Mouse (Mus musculus): ENCODE measurements around the gene Prdx2. TPM values are rescaled to one million over a fixed set of nuclear protein-coding genes. Genes with fewer than 3 reads are reported as not detected.
A peak's percentile ranks its signal among the peaks of the same experiment; 100 is the strongest.

Prdx2 gene
- polyA plus RNA-seq, 1 experiment = 183 TPM

DNA sequence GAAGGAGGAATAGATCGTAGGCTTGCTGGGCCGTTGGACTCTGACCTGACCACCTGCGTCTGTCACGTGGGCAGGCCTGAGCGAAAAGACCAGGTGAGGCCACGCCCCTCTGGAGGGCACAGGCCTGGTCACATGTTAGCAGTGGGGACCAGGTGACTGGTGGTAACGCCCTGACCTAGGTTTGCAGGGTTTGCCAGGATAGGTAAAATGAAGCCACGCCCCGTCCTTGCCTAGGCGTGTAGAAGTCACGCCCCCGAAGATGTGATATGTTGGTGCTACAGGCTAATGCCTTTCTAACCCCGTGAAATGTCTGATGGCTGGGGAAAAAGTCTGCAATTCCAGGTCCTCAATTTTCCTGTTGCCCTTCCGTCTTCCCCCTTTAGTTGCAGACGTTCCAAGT lies 21.4 kb downstream of the Prdx2 start:
- no peaks in the 10 kb centered on the region for H3K36me3 ChIP-seq (ENCODE audit: control insufficient read depth, insufficient read depth, low read length)
- TF ChIP-seq CTCF (IDR thresholded peaks at IDR 0.05; ENCODE audit: borderline replicate concordance, control insufficient read depth, extremely low read depth, insufficient read depth, low read length, poor library complexity) (no peak), POLR2A (IDR thresholded peaks at IDR 0.05; ENCODE audit: control insufficient read depth, extremely low read depth, insufficient read depth, low read length, poor library complexity) (no peak)
- 13% methylated on average over 15 of the region's 15 CpGs for WGBS
- H3K27ac ChIP-seq (ENCODE audit: control insufficient read depth, insufficient read depth, low read length) = no peak overlapping the region
- H3K4me1 ChIP-seq (replicated peaks; ENCODE audit: control insufficient read depth, insufficient read depth, low read length) = peaks cover 11% of the 10 kb centered on the region
- no peak for DNase-seq
- H3K27me3 ChIP-seq (ENCODE audit: control insufficient read depth, insufficient read depth, low read length) = no peaks in the 10 kb centered on the region
- peak overlapping the region; percentile 52 for H3K4me3 ChIP-seq (ENCODE audit: control insufficient read depth, insufficient read depth, low read length)

GRCm38 (mm10) chr8:84994375-84994774 lies 25.0 kb downstream of the Prdx2 start:
- H3K36me3 ChIP-seq (ENCODE audit: control insufficient read depth, insufficient read depth, low read length) = no peaks in the 10 kb centered on the region
- no peaks in the 10 kb centered on the region for H3K27me3 ChIP-seq (ENCODE audit: control insufficient read depth, insufficient read depth, low read length)
- H3K4me3 ChIP-seq (ENCODE audit: control insufficient read depth, insufficient read depth, low read length) = no peak overlapping the region
- peaks cover 11% of the 10 kb centered on the region for H3K4me1 ChIP-seq (replicated peaks; ENCODE audit: control insufficient read depth, insufficient read depth, low read length)
- DNase-seq = no peak
- 97% methylated on average over 9 of the region's 9 CpGs for WGBS
- H3K27ac ChIP-seq (ENCODE audit: control insufficient read depth, insufficient read depth, low read length) = no peak overlapping the region
- TF ChIP-seq POLR2A (IDR thresholded peaks at IDR 0.05; ENCODE audit: control insufficient read depth, extremely low read depth, insufficient read depth, low read length, poor library complexity) (no peak), CTCF (IDR thresholded peaks at IDR 0.05; ENCODE audit: borderline replicate concordance, control insufficient read depth, extremely low read depth, insufficient read depth, low read length, poor library complexity) (no peak)

- no peaks in the 10 kb centered on the region for H3K36me3 ChIP-seq (ENCODE audit: control insufficient read depth, insufficient read depth, low read length)
- no peaks in the 10 kb centered on the region for H3K27me3 ChIP-seq (ENCODE audit: control insufficient read depth, insufficient read depth, low read length)
- whole genome bisulfite sequencing = 91% methylated on average over 25 of the region's 25 CpGs
- no peak for TF ChIP-seq POLR2A (IDR thresholded peaks at IDR 0.05; ENCODE audit: control insufficient read depth, extremely low read depth, insufficient read depth, low read length, poor library complexity)
- TF ChIP-seq CTCF (IDR thresholded peaks at IDR 0.05; ENCODE audit: borderline replicate concordance, control insufficient read depth, extremely low read depth, insufficient read depth, low read length, poor library complexity) = no peak
- H3K27ac ChIP-seq (ENCODE audit: control insufficient read depth, insufficient read depth, low read length) = no peak overlapping the region
- no peak overlapping the region for H3K4me3 ChIP-seq (ENCODE audit: control insufficient read depth, insufficient read depth, low read length)
- DNase-seq = no peak
- H3K4me1 ChIP-seq (replicated peaks; ENCODE audit: control insufficient read depth, insufficient read depth, low read length) = peaks cover 9% of the 10 kb centered on the region
Measured at GRCm38 (mm10) chr8:84995680-84996079, 26.3 kb downstream of the Prdx2 start.

- 85% methylated on average over 5 of the region's 5 CpGs for WGBS
- no peaks in the 10 kb centered on the region for H3K36me3 ChIP-seq (ENCODE audit: control insufficient read depth, insufficient read depth, low read length)
- TF ChIP-seq POLR2A (IDR thresholded peaks at IDR 0.05; ENCODE audit: control insufficient read depth, extremely low read depth, insufficient read depth, low read length, poor library complexity) = no peak
- no peak for TF ChIP-seq CTCF (IDR thresholded peaks at IDR 0.05; ENCODE audit: borderline replicate concordance, control insufficient read depth, extremely low read depth, insufficient read depth, low read length, poor library complexity)
- H3K27ac ChIP-seq (ENCODE audit: control insufficient read depth, insufficient read depth, low read length) = no peak overlapping the region; the same call in 1 of the 2 replicates
- H3K4me1 ChIP-seq (replicated peaks; ENCODE audit: control insufficient read depth, insufficient read depth, low read length) = peaks cover 5% of the 10 kb centered on the region; the same call in 1 of the 2 replicates
- DNase-seq = no peak
- H3K4me3 ChIP-seq (ENCODE audit: control insufficient read depth, insufficient read depth, low read length) = no peak overlapping the region
- H3K27me3 ChIP-seq (ENCODE audit: control insufficient read depth, insufficient read depth, low read length) = no peaks in the 10 kb centered on the region
Measured at GRCm38 (mm10) chr8:84996978-84997377, 27.6 kb downstream of the Prdx2 start.

GRCm38 (mm10) chr8:84997649-84998295 lies 28.4 kb downstream of the Prdx2 start:
- WGBS = 2% methylated on average over 19 of the region's 19 CpGs
- Histone ChIP-seq H3K4me1 (replicated peaks; ENCODE audit: control insufficient read depth, insufficient read depth, low read length) (peaks cover 5% of the 10 kb centered on the region; the same call in 1 of the 2 replicates), H3K36me3 (ENCODE audit: control insufficient read depth, insufficient read depth, low read length) (no peaks in the 10 kb centered on the region), H3K27ac (ENCODE audit: control insufficient read depth, insufficient read depth, low read length) (no peak overlapping the region), H3K4me3 (ENCODE audit: control insufficient read depth, insufficient read depth, low read length) (no peak overlapping the region), H3K27me3 (ENCODE audit: control insufficient read depth, insufficient read depth, low read length) (no peaks in the 10 kb centered on the region)
- peak; percentile 94 for DNase-seq
- TF ChIP-seq CTCF (IDR thresholded peaks at IDR 0.05; ENCODE audit: borderline replicate concordance, control insufficient read depth, extremely low read depth, insufficient read depth, low read length, poor library complexity) (peak; percentile 97), POLR2A (IDR thresholded peaks at IDR 0.05; ENCODE audit: control insufficient read depth, extremely low read depth, insufficient read depth, low read length, poor library complexity) (no peak)

GRCm38 (mm10) chr8:85007686-85008085 lies 38.3 kb downstream of the Prdx2 start:
- no peaks in the 10 kb centered on the region for H3K36me3 ChIP-seq (ENCODE audit: control insufficient read depth, insufficient read depth, low read length)
- 32% methylated on average over 25 of the region's 25 CpGs for WGBS
- no peak overlapping the region for H3K4me3 ChIP-seq (ENCODE audit: control insufficient read depth, insufficient read depth, low read length)
- H3K27ac ChIP-seq (ENCODE audit: control insufficient read depth, insufficient read depth, low read length) = no peak overlapping the region
- TF ChIP-seq CTCF (IDR thresholded peaks at IDR 0.05; ENCODE audit: borderline replicate concordance, control insufficient read depth, extremely low read depth, insufficient read depth, low read length, poor library complexity) (peak; percentile 57; the same call in 1 of the 2 replicates), POLR2A (IDR thresholded peaks at IDR 0.05; ENCODE audit: control insufficient read depth, extremely low read depth, insufficient read depth, low read length, poor library complexity) (no peak)
- DNase-seq = peak; percentile 32
- H3K27me3 ChIP-seq (ENCODE audit: control insufficient read depth, insufficient read depth, low read length) = no peaks in the 10 kb centered on the region; the same call in 1 of the 2 replicates
- no peaks in the 10 kb centered on the region for H3K4me1 ChIP-seq (replicated peaks; ENCODE audit: control insufficient read depth, insufficient read depth, low read length)

All from thymus, adult 2 months (tissue).